Mouse (Mus musculus) heart, embryonic 12.5 days (tissue): ENCODE data around the gene Nfib. TPM values are rescaled to one million over a fixed set of nuclear protein-coding genes. Genes with fewer than 3 reads are reported as not detected.

Experiments used
- ATAC-seq: fragments of 200-750 bp; cut with Nextera tagmentation; 2 replicates; pipeline ENCODE4 v1.8.0; 2017; ENCODE audit warnings: moderate TSS enrichment, moderate library complexity; ENCODE audit not compliant: insufficient number of reproducible peaks, low FRiP score
- H3K27ac ChIP-seq: fragments of 300-500 bp; sonication (generic); 2 replicates; pipeline ENCODE4 v1.5.1; 2016; ENCODE audit warnings: mild to moderate bottlenecking, moderate library complexity; ENCODE audit not compliant: poor library complexity, severe bottlenecking
- H3K27me3 ChIP-seq: fragments of 300-500 bp; sonication (generic); replicated peaks from 2 replicates; pipeline ENCODE4 v1.6.1; 2016; ENCODE audit warnings: mild to moderate bottlenecking, moderate library complexity
- H3K36me3 ChIP-seq: fragments of 300-500 bp; sonication (generic); 2 replicates; pipeline ENCODE4 v1.6.1; 2016; ENCODE audit warnings: mild to moderate bottlenecking, moderate library complexity
- H3K4me1 ChIP-seq: fragments of 300-500 bp; sonication (generic); replicated peaks from 2 replicates; pipeline ENCODE4 v1.6.1; 2016; ENCODE audit warnings: mild to moderate bottlenecking
- H3K4me2 ChIP-seq: fragments of 300-500 bp; sonication (generic); 2 replicates; pipeline ENCODE4 v1.6.1; 2016; ENCODE audit warnings: mild to moderate bottlenecking, moderate library complexity
- H3K4me3 ChIP-seq: fragments of 300-500 bp; sonication (generic); 2 replicates; pipeline ENCODE4 v1.5.1; 2016; ENCODE audit warnings: mild to moderate bottlenecking
- H3K9ac ChIP-seq: fragments of 300-500 bp; sonication (generic); 2 replicates; pipeline ENCODE4 v1.6.1; 2016; ENCODE audit warnings: mild to moderate bottlenecking, moderate library complexity
- H3K9me3 ChIP-seq: fragments of 300-500 bp; sonication (generic); replicated peaks from 2 replicates; pipeline ENCODE4 v1.6.1; 2016; ENCODE audit warnings: mild to moderate bottlenecking, moderate library complexity
- whole genome bisulfite sequencing: fragments of 180-500 bp; shearing (Covaris S2); methylation state at CpG from one replicate; pipeline ENCODE4 v1.1.7; 2016; 5-methylcytosine and 5-hydroxymethylcytosine counted together
- polyA plus RNA-seq: library from polyadenylated mRNA; unstranded; fragments of >200 nt; fragmentation: Nextera tagmentation; extraction: Ambion mirVana; gene quantifications from 2 replicates; pipeline ENCODE4 v1.2.1, GENCODE M21; 2016

The Nfib gene
- polyA plus RNA-seq, 1 experiment from 2014 or later = 57.5 TPM

DNA sequence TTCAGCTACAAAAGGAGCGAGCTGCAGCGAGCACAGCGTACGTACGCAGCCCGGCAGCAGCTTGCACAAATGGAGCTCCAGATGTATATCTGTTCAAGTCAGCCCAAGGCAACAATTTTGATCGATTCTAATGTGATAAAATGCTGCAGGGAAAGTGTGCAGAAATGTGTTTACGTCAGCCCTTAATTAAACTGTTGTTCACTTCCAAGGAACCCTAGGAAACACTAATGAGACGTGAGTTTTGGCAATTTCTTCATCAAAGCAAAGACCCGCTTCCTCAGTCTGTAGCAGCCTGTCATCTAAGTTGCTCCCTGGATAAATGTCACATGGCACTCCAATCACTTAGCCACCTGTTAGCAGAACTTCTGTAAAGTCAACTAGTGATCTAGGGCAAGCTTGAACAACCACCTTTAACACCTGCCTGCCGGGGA, 368.6 kb downstream of the Nfib start:
- Histone ChIP-seq H3K9me3 (no peaks in the 10 kb centered on the region), H3K4me1 (peaks cover 41% of the 10 kb centered on the region), H3K27me3 (no peaks in the 10 kb centered on the region), H3K4me2 (no peak overlapping the region), H3K36me3 (peaks cover 6% of the 10 kb centered on the region; the same call in 1 of the 2 replicates), H3K27ac (no peak overlapping the region), H3K9ac (no peak overlapping the region), H3K4me3 (no peak overlapping the region)
- ATAC-seq = no peak
- 77% methylated on average over 11 of the region's 11 CpGs for WGBS

DNA sequence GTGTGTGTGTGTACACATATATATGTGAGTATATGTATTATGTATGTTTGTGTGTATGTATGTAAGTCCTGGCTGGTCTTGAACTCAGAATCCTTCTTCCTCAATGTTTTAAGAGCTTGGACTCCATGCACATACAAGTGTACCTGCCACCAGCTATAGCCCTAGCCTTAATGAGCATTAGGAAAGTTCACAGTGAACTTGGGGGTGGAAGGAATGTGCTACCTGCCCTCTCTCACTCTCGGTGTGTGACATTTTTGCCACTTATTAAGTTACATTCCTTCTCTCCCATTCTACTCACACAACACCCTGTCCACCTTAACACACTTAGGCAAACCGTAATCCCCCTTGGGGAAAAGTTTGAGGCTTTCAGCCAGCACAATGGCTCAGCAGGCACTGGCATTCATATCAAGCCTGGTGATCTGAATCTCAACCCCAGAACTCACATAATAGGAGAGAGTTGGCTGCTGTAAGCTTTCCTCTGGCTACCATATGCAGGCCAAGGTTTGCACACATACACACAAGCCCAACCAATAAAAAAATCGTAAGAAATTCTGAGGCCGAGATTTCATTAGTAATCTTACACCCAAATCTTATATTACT, 370.2 kb downstream of the Nfib start:
- WGBS = 81% methylated on average over 4 of the region's 4 CpGs
- no peak overlapping the region for H3K4me2 ChIP-seq
- H3K4me1 ChIP-seq = peaks cover 37% of the 10 kb centered on the region
- H3K36me3 ChIP-seq = peaks cover 6% of the 10 kb centered on the region; the same call in 1 of the 2 replicates
- no peak overlapping the region for H3K9ac ChIP-seq
- no peak for ATAC-seq
- no peaks in the 10 kb centered on the region for H3K9me3 ChIP-seq
- no peaks in the 10 kb centered on the region for H3K27me3 ChIP-seq
- no peak overlapping the region for H3K4me3 ChIP-seq
- H3K27ac ChIP-seq = no peak overlapping the region

DNA sequence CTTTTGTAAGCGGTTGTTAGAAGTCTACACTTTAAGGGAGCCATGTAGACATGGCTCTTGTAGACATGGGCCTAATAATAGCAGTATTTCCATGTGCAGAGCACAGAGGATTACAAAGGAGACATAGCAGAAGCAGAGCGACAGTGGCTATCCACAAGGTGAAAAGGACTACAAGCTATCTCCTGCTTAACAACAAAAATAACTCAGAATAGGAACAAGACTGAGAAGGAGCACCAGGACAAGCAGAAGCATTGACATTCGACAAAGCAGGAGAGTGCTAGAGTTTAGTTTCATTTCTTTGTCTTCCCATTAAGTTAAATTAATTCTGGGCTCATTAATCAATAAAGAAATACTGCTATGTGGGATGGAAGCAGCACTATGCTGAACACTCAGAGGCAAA, 372.1 kb downstream of the Nfib start:
- WGBS = 49% methylated on average over 3 of the region's 3 CpGs
- Histone ChIP-seq H3K9me3 (no peaks in the 10 kb centered on the region), H3K36me3 (peaks cover 12% of the 10 kb centered on the region; the same call in 1 of the 2 replicates), H3K4me1 (peaks cover 22% of the 10 kb centered on the region), H3K4me3 (no peak overlapping the region), H3K27ac (peak overlapping the region; percentile 87), H3K9ac (no peak overlapping the region), H3K27me3 (no peaks in the 10 kb centered on the region), H3K4me2 (no peak overlapping the region; the same call in 1 of the 2 replicates)
- no peak for ATAC-seq

DNA sequence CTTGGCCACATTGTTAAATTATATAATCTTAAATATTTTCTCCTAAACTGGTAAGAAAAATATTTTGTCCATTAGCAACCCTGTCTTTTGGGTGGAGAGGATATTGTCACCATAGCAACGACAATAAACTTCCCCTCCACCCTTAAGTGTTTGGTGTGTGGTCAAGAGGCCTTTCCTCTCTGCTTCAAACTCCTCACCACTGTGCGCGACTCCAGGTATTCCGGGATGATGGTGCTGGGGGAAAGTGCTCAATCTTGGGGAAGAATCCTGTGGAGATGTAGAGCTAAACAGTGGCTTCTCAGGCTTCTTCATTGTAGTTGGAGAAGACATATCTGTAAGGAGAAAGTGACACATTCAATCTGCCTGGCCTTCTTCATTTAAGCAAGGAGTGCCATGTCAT, 375.5 kb downstream of the Nfib start:
- Histone ChIP-seq H3K36me3 (peaks cover 26% of the 10 kb centered on the region), H3K9ac (no peak overlapping the region), H3K4me2 (no peak overlapping the region), H3K27me3 (no peaks in the 10 kb centered on the region), H3K27ac (no peak overlapping the region), H3K4me1 (peaks cover 13% of the 10 kb centered on the region), H3K4me3 (no peak overlapping the region), H3K9me3 (no peaks in the 10 kb centered on the region)
- no peak for ATAC-seq
- WGBS = 86% methylated on average over 4 of the region's 4 CpGs

DNA sequence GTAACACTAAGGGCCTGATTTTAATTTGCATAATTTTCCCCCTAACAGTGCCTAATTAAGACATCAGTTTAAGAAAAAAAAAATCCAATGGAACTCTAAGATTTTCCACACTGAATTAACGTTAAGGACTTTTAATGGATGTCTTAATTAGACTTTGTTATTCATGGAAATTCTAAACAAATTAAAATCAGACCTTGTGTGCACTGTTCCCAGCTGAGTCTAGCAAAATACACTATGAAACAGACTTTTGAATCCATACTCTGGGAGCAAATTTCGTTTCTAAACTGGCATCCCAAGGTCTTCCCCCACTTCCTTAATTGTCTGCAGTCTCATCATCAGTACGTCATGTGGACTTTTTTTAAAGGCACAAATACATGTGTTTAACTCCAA, 379.4 kb downstream of the Nfib start:
- 76% methylated on average over 3 of the region's 3 CpGs for WGBS
- H3K36me3 ChIP-seq = peaks cover 54% of the 10 kb centered on the region

DNA sequence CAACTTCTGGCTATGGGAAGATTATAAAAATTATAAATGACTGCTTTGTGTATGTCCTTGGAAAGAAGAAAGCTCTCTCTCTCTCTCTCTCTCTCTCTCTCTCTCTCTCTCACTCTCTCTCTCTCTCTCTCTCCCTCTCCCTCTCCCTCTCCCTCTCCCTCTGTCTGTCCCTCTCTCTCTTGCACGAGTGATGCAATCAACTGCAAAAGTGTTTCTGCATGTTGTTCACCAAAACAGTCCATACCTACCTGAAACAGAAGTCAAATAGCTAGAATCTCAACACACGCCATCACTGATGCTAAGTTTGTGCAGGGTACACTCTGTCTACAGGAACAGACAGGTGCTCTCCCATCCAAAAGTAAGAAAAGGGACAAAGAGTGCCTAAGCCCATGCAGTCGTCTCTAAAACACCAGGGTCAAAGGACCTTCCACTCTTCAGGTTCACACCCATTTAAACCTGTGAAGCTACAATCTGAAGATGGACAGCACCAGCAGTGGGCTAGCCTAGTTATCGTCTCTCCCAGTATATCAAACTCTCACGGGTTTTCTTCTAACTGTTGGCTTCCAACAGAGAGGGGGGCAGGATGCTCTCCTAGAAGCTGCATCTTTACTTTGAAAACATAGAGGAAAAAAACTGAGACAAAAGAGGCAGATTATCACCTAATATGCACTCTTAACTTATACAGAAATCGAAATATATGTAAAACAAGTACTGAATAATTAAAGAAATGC, 380.0 kb downstream of the Nfib start:
- 62% methylated on average over 6 of the region's 6 CpGs for WGBS
- Histone ChIP-seq H3K4me1 (no peaks in the 10 kb centered on the region), H3K9me3 (no peaks in the 10 kb centered on the region), H3K4me2 (no peak overlapping the region), H3K27me3 (no peaks in the 10 kb centered on the region), H3K4me3 (no peak overlapping the region), H3K36me3 (peaks cover 55% of the 10 kb centered on the region), H3K27ac (no peak overlapping the region), H3K9ac (no peak overlapping the region)
- ATAC-seq = no peak

More for the DNA sequence above, 379.4 kb downstream of the Nfib start:
- H3K9ac ChIP-seq = no peak overlapping the region
- H3K4me1 ChIP-seq = no peaks in the 10 kb centered on the region
- no peak overlapping the region for H3K4me3 ChIP-seq
- no peak overlapping the region for H3K27ac ChIP-seq
- H3K4me2 ChIP-seq = no peak overlapping the region
- H3K27me3 ChIP-seq = no peaks in the 10 kb centered on the region
- no peak for ATAC-seq
- H3K9me3 ChIP-seq = no peaks in the 10 kb centered on the region

DNA sequence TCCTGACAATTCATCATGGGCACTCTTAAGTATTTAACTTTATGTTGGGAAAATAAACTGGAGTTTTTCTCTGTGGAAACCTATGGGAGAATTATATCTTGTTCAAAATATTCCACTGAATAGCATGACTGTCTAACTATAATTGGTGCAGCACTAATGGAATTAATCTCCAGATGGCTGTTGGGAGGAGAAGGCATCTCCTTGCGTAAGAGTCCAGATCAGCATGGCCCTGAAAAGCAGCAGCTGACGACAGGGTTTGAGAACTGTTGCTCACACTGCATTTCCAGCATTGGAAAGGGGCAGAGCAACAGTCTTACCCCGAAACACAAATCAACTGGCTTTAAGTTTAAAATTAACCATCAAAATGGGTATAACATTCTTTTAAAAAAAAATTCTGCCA, 380.6 kb downstream of the Nfib start:
- ATAC-seq = no peak
- Histone ChIP-seq H3K36me3 (peaks cover 55% of the 10 kb centered on the region), H3K4me2 (no peak overlapping the region), H3K9ac (no peak overlapping the region), H3K27me3 (no peaks in the 10 kb centered on the region), H3K27ac (no peak overlapping the region), H3K4me3 (no peak overlapping the region), H3K9me3 (no peaks in the 10 kb centered on the region), H3K4me1 (no peaks in the 10 kb centered on the region)
- 63% methylated on average over 3 of the region's 3 CpGs for WGBS

DNA sequence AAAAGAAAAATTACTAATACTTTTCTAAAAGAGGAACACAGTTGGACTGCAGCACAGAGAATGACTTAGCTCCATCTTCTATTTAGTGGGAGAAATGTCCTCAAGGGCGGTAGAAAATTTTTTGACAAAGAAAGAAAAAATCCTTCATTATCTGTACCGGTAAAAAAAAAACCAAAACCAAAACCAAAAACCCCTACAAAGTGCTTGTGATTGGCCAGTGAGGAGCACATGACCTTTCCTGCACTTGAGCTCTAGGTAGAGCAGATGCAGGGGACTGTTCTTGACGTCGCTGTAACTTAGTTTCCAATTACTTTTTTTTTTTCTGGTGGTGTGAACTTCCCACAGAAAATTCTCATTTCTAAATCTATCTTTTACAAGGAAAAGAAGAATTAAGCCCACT, 384.5 kb downstream of the Nfib start:
- 75% methylated on average over 4 of the region's 4 CpGs for WGBS
- Histone ChIP-seq H3K4me2 (no peak overlapping the region), H3K4me3 (no peak overlapping the region), H3K36me3 (peaks cover 54% of the 10 kb centered on the region), H3K9ac (no peak overlapping the region), H3K9me3 (no peaks in the 10 kb centered on the region), H3K27me3 (no peaks in the 10 kb centered on the region), H3K4me1 (peaks cover 10% of the 10 kb centered on the region), H3K27ac (no peak overlapping the region)
- no peak for ATAC-seq

DNA sequence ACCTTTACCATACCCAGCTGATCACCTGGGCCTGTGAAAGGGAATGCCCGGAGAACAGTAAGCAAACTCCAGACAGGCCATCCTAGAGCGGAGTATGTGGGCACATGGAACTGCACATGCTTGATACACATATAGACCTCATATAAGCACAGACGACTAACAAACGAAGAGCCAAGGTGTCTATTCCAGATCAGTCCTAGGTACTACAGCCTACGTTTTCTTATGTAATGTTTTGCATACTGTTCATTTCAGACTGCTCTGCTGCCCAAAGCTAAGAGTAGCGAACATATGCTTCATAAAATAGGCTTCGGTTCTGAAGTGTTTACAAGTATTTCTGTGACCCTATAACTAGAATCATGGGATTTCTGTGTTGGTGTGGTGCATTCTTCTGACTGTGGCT, 386.2 kb downstream of the Nfib start:
- no peak overlapping the region for H3K4me3 ChIP-seq
- H3K9ac ChIP-seq = no peak overlapping the region
- no peaks in the 10 kb centered on the region for H3K9me3 ChIP-seq
- WGBS = 88% methylated on average over 7 of the region's 7 CpGs
- no peak overlapping the region for H3K27ac ChIP-seq
- H3K4me1 ChIP-seq = peaks cover 17% of the 10 kb centered on the region
- peaks cover 59% of the 10 kb centered on the region for H3K36me3 ChIP-seq
- H3K27me3 ChIP-seq = no peaks in the 10 kb centered on the region
- H3K4me2 ChIP-seq = no peak overlapping the region
- ATAC-seq = no peak

DNA sequence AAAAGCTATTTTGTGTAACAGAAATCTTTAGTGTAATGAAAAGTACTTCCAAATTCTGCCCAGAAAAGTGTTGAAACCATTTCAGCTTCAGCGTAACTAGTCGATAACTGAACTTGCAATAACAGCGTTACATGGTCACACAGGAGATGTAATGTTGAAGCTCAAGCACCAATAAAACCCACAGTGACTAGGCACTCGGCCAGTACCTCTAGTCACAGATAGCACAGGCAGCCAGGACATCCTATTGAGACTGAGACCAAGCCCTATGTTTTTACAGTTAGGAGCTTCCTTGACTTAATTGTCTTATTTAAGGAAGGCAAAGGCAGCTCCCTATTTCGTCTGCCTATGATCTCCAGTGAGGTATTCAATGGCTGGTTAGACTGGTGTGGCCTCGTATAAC, 389.4 kb downstream of the Nfib start:
- Histone ChIP-seq H3K9me3 (no peaks in the 10 kb centered on the region), H3K9ac (no peak overlapping the region), H3K4me1 (peaks cover 30% of the 10 kb centered on the region), H3K36me3 (peaks cover 33% of the 10 kb centered on the region), H3K4me2 (no peak overlapping the region), H3K4me3 (no peak overlapping the region), H3K27ac (peak overlapping the region; percentile 76), H3K27me3 (no peaks in the 10 kb centered on the region)
- 47% methylated on average over 6 of the region's 6 CpGs for WGBS
- ATAC-seq = peak; percentile 58; the same call in 1 of the 2 replicates

DNA sequence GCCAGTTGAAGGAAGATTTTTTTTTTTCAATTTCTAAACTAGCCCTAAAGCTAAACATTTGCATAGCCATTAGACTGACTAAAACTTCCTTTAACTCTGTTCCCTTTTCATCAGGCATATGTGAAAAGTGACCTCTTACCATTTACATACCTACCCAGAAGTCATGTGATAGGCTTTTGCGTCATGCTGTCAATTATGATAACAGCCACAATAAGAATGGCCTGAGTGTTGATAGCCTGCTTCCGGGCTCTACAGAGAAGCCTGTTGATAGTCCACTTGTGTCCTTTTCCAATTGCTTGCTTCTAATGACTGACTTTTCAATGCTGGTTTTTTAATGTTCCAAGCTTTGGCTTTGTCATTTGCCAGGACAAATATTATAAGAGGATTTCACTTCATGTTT, 389.8 kb downstream of the Nfib start:
- H3K4me1 ChIP-seq = peaks cover 35% of the 10 kb centered on the region
- H3K27me3 ChIP-seq = no peaks in the 10 kb centered on the region
- peaks cover 32% of the 10 kb centered on the region for H3K36me3 ChIP-seq
- WGBS = 8% methylated on average over 2 of the region's 2 CpGs
- peak; percentile 59 for ATAC-seq
- no peaks in the 10 kb centered on the region for H3K9me3 ChIP-seq
- H3K4me2 ChIP-seq = no peak overlapping the region
- H3K27ac ChIP-seq = no peak overlapping the region
- H3K4me3 ChIP-seq = no peak overlapping the region
- no peak overlapping the region for H3K9ac ChIP-seq
